Mouse (Mus musculus) intestine, embryonic 14.5 days (tissue): ENCODE measurements around the gene Nav1. TPM values are rescaled to one million over a fixed set of nuclear protein-coding genes. Genes with fewer than 3 reads are reported as not detected.

ENCODE experiments used
- ATAC-seq: fragments of 200-750 bp; cut with Nextera tagmentation; replicated peaks from 2 replicates; pipeline ENCODE4 v1.8.0; 2017; ENCODE audit warnings: low read depth, moderate number of reproducible peaks, moderate TSS enrichment, moderate library complexity; ENCODE audit not compliant: low FRiP score, low TSS enrichment
- DNase-seq: peaks from one replicate; pipeline ENCODE4 v3.0.0-alpha.2; 2018; ENCODE audit warnings: low spot score
- H3K27ac ChIP-seq: fragments of 300-500 bp; sonication (generic); 2 replicates; pipeline ENCODE4 v1.5.1; 2014; ENCODE audit warnings: low read depth, mild to moderate bottlenecking, control low read depth
- H3K27me3 ChIP-seq: fragments of 300-500 bp; sonication (generic); replicated peaks from 2 replicates; pipeline ENCODE4 v1.6.1; 2014; ENCODE audit warnings: low read length, control low read depth; ENCODE audit not compliant: control insufficient read depth, insufficient read depth
- H3K36me3 ChIP-seq: fragments of 300-500 bp; sonication (generic); 2 replicates; pipeline ENCODE4 v1.6.1; 2014; ENCODE audit warnings: low read length, control low read depth; ENCODE audit not compliant: control insufficient read depth, insufficient read depth
- H3K4me1 ChIP-seq: fragments of 300-500 bp; sonication (generic); replicated peaks from 2 replicates; pipeline ENCODE4 v1.6.1; 2014; ENCODE audit warnings: low read length, control low read depth, mixed read lengths; ENCODE audit not compliant: control insufficient read depth, insufficient read depth
- H3K4me2 ChIP-seq: fragments of 300-500 bp; sonication (generic); 2 replicates; pipeline ENCODE4 v1.6.1; 2014; ENCODE audit warnings: low read length
- H3K4me3 ChIP-seq: fragments of 300-500 bp; sonication (generic); 2 replicates; pipeline ENCODE4 v1.5.1; 2014; ENCODE audit warnings: low read depth, low read length, control low read depth, mixed read lengths
- H3K9ac ChIP-seq: fragments of 300-500 bp; sonication (generic); 2 replicates; pipeline ENCODE4 v1.6.1; 2014; ENCODE audit warnings: mild to moderate bottlenecking, low read length
- H3K9me3 ChIP-seq: fragments of 300-500 bp; sonication (generic); 2 replicates; pipeline ENCODE4 v1.6.1; 2016; ENCODE audit warnings: low read length, control low read depth; ENCODE audit not compliant: control insufficient read depth
- WGBS: fragments of 180-500 bp; shearing (Covaris S2); extraction: QIAGEN DNeasy Blood & Tissue Kit; methylation state at CpG from one replicate; pipeline ENCODE4 v1.1.7; 2014; 5-methylcytosine and 5-hydroxymethylcytosine counted together
- polyA plus RNA-seq: library from polyadenylated mRNA; unstranded; fragments of >200 nt; fragmentation: Nextera tagmentation; extraction: Ambion mirVana; gene quantifications from 2 replicates; pipeline ENCODE4 v1.2.1, GENCODE M21; 2014

Gene Nav1
- polyA plus RNA-seq, 1 experiment from 2014 or later = 21.2 TPM

DNA sequence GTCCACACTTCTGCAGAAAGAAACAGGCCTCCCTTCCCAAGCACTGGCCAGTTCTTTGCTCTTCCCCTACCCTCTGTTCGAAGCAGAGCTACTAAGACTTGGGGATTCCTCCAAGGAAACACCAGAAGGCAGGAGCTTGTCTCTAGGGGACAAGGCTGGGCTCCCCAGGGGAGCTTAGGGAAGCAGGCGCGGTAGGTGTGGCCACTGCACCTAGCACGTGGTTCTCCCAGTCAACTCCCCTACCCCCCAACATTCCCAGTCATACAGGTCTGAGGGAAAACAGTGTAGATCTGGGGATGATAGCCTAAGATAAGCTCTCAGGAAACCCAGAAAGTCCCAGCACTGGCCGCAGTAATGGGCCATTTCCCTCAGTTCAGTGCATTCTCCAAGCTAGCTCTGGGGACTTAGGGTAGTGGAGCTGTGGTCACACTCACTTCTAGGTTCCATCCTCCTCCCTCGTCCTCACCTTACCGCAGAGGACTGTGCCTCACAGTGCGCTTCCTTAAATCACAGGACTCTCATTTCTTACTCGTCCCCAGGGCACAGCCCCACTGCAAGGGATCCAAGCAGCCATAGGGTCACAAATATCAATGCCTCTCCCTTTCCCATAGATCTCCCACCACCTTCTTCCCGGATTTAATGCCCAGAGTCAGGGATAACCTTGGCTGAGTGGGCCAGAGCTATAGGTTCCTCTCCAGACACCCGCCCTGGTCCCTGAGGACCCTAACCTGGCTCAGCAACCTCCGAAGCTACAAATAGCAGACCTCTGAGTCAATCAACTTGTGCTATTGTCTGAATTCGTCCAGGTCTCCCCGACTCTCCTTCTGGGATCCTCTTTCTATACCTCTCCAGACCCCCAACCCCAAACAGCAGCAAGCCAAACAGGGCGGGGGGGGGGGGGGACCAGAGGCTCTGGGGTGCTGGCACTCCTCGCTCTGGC, 97.7 kb downstream of the Nav1 start:
- Histone ChIP-seq H3K4me1 (peaks cover 42% of the 10 kb centered on the region), H3K27ac (no peak overlapping the region), H3K4me3 (peak overlapping the region; percentile 55), H3K4me2 (peak overlapping the region; percentile 88), H3K9me3 (no peaks in the 10 kb centered on the region), H3K36me3 (no peaks in the 10 kb centered on the region), H3K27me3 (no peaks in the 10 kb centered on the region), H3K9ac (peak overlapping the region; percentile 49)
- ATAC-seq (0 out of 2 replicates have a peak, but pooled peaks have one; percentile 1), DNase-seq (no peak)
- whole genome bisulfite sequencing = 17% methylated on average over 16 of the region's 16 CpGs

DNA sequence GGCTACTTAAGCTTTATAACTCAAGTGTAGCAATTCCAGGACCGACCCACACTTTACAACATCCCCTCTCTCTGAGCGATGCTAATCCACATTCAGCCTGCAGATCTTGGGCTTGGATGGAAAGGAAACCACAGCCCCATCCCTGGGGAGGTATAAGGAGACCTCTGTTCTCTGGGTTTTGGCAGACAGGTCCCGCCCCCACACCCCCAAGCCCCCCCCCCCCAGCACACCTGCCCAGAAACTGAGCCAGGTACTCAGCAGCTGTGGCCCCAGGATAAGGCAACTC, 98.8 kb downstream of the Nav1 start:
- H3K9me3 ChIP-seq = no peaks in the 10 kb centered on the region
- DNase-seq (no peak), ATAC-seq (no peak)
- 26% methylated on average over 3 of the region's 3 CpGs for WGBS
- H3K27me3 ChIP-seq = no peaks in the 10 kb centered on the region
- H3K4me3 ChIP-seq = no peak overlapping the region
- peak overlapping the region; percentile 88 for H3K4me2 ChIP-seq
- H3K4me1 ChIP-seq = peaks cover 42% of the 10 kb centered on the region
- H3K27ac ChIP-seq = no peak overlapping the region
- H3K9ac ChIP-seq = no peak overlapping the region
- H3K36me3 ChIP-seq = no peaks in the 10 kb centered on the region

DNA sequence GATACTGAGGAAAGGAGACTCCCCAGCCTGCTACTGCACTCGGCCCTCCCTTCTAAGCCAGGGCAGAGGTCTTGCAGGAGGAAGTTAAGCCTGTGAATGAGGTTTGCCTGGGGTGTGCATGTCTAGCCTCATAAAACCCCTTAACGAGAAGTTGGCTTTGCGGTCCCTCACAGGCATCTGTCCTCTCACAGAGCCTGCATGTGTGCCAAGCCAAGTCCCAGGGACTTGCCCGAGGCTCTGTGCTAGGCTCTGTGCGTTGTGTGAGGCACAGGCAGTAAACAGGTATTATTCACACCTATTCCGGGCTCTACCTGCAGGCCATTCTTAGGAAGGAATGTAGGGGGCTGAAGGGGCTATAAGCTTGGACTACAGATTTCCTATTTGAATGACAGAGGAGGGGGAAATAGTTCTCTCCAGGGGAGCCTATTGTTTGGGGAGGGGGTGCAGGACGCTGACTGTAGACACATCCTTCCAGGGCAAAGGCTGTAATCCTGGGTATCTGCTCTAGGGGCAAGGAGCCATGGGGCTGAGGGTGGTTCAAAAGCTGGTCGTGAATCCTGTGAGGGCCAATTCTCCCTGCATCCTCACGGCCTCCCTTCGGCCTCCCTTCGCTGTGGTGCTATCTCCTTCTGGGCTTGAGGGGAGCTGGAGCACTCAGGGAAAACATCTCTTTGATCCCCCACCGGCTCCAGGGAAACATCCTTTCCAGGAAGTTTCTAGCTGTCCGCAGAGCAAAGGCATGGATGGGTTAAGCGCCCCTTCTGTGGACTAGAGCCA, 99.3 kb downstream of the Nav1 start:
- ATAC-seq = no peak
- Histone ChIP-seq H3K27me3 (no peaks in the 10 kb centered on the region), H3K27ac (no peak overlapping the region), H3K4me1 (peaks cover 45% of the 10 kb centered on the region), H3K4me2 (peak overlapping the region; percentile 88), H3K4me3 (no peak overlapping the region), H3K9me3 (no peaks in the 10 kb centered on the region), H3K9ac (no peak overlapping the region), H3K36me3 (no peaks in the 10 kb centered on the region)
- WGBS = 52% methylated on average over 14 of the region's 14 CpGs
- DNase-seq = no peak

DNA sequence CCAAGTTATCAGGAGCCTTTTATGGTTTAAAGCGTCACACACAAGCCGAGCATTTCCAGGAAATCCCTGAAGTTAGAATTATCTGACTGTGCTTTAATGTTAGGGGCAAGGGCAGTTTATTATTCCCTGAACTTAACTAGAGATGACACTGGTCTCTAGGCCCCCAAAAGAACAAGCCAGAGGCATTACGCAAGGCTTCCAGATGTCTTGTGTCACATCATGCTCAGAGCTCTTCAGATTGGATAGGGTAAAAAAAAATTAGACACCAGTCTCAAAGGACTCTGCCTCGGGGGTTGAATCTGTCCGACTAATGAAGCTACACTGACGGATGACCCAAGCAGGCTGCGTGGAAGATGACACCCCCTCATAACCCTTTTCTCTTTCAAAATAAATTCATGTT, 101.6 kb downstream of the Nav1 start:
- no peak overlapping the region for H3K4me2 ChIP-seq
- H3K27me3 ChIP-seq = no peaks in the 10 kb centered on the region
- ATAC-seq (no peak), DNase-seq (no peak)
- WGBS = 58% methylated on average over 7 of the region's 7 CpGs
- H3K27ac ChIP-seq = no peak overlapping the region
- no peak overlapping the region for H3K9ac ChIP-seq
- H3K9me3 ChIP-seq = no peaks in the 10 kb centered on the region
- peaks cover 39% of the 10 kb centered on the region for H3K4me1 ChIP-seq
- no peaks in the 10 kb centered on the region for H3K36me3 ChIP-seq
- H3K4me3 ChIP-seq = no peak overlapping the region

DNA sequence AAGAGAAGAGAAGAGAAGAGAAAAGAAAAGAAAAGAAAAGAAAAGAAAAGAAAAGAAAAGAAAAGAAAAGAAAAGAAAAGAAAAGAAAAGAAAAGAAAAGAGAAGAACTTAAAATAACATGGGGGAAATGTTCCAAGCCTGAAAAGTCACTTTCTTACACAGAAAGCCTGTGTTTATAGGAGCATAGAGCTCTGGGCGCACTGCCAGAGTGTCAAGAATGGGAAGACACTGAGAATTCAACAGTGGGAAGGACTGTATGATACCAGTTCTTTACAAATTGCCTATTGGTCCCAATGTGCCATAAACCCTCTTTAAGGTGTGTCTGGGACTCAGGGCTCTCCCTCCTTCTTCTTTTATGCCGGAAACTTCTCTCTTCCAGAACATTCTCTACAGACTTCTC, 103.7 kb downstream of the Nav1 start:
- DNase-seq = no peak
- no peaks in the 10 kb centered on the region for H3K27me3 ChIP-seq
- H3K9me3 ChIP-seq = no peaks in the 10 kb centered on the region
- WGBS = 50% methylated on average over 2 of the region's 2 CpGs
- no peaks in the 10 kb centered on the region for H3K36me3 ChIP-seq
- H3K4me2 ChIP-seq = no peak overlapping the region
- H3K27ac ChIP-seq = no peak overlapping the region
- ATAC-seq = no peak
- no peak overlapping the region for H3K4me3 ChIP-seq
- no peak overlapping the region for H3K9ac ChIP-seq
- H3K4me1 ChIP-seq = peaks cover 25% of the 10 kb centered on the region

DNA sequence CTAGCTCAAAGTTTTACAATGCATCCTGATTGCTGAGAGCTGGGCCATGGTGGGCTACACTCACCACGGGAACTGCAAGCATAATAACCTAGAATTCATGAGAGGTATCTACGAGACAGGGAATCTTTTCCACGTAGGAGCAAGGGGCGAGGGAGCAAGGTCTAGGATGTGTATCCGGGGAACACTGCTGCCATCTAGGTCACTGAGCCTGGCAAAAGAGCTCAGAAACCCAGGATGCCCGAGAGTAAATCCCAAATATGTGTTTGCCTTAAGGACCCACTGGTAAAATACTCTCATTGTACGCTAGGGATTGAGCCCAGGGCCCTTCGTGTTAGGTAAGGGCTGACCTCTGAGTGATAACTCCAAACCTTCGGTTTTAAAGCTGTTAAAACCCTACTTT, 104.3 kb downstream of the Nav1 start:
- Histone ChIP-seq H3K4me2 (no peak overlapping the region), H3K9me3 (no peaks in the 10 kb centered on the region), H3K36me3 (no peaks in the 10 kb centered on the region), H3K4me1 (peaks cover 18% of the 10 kb centered on the region), H3K27ac (no peak overlapping the region), H3K9ac (no peak overlapping the region), H3K27me3 (no peaks in the 10 kb centered on the region), H3K4me3 (no peak overlapping the region)
- 89% methylated on average over 9 of the region's 9 CpGs for WGBS
- no peak for DNase-seq
- ATAC-seq = no peak

DNA sequence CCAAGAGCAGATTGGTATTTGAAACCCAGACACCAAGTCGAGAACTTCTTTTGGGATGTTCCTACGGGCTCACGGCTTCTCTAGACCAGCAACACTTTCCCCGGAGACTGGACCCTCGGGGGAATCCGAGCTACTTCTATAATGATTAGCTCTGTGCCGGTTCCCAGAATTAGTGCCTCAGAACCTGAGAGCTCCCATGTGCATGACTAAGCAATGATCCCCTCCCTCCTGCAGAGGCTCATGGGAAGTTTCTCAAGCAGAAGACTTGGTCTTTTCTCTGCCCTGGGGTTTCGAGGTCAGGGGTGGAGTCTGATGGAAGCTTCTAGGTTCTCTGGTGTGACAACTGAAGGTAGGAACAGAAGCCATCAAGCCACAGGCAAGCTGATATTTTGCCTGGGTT, 105.0 kb downstream of the Nav1 start:
- peaks cover 17% of the 10 kb centered on the region for H3K4me1 ChIP-seq
- no peaks in the 10 kb centered on the region for H3K36me3 ChIP-seq
- no peak for DNase-seq
- no peaks in the 10 kb centered on the region for H3K9me3 ChIP-seq
- H3K27me3 ChIP-seq = no peaks in the 10 kb centered on the region
- no peak overlapping the region for H3K4me2 ChIP-seq
- H3K27ac ChIP-seq = no peak overlapping the region
- WGBS = 67% methylated on average over 8 of the region's 8 CpGs
- no peak overlapping the region for H3K4me3 ChIP-seq
- H3K9ac ChIP-seq = no peak overlapping the region
- no peak for ATAC-seq

DNA sequence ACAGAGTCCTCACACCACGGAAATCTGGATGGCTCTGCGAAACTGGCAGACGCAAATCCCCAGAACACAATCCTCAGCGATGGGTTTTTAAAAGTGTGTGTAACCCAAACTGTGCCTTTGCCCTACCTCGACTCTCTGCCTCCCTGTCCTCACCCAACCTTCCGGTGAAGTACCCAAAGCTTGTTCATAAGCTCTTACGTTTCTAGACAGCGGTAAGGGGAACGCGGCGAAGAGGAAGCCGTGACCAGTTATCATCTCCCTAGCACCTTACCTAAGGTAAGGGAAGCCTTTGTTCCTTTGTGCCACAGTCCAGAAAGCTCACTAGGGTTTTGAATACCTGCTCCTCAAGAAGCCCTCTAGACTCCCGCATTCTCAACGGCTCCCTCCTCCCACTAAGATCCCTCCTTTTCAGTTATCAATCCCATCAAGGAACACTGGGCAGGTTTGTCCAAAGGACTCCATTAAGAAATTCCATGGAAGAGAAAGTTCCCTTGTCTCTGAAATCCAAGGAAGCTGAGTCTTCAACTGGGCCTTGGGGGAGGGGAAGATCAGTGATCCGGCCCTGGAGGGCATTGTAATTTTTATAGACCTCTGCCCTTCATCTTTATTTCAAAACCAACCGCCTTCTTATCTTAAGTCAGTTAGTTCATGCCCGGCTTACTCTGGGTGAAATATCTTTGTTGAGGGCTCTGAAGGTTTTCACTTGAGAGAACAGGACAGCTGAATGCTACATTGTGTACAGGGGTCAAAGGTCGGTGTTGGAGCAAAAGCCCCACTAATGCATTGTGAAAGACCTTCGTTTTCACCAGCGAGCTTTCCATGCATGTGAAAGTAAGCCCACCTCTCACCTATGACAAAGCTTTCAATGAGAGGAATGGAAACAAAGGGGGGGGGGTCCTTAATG, 108.4 kb downstream of the Nav1 start:
- no peak for ATAC-seq
- WGBS = 78% methylated on average over 20 of the region's 20 CpGs
- no peak overlapping the region for H3K9ac ChIP-seq

More for the DNA sequence above, 108.4 kb downstream of the Nav1 start:
- H3K4me2 ChIP-seq = no peak overlapping the region
- no peaks in the 10 kb centered on the region for H3K9me3 ChIP-seq
- H3K4me1 ChIP-seq = peaks cover 13% of the 10 kb centered on the region
- H3K27ac ChIP-seq = no peak overlapping the region
- no peak for DNase-seq
- H3K36me3 ChIP-seq = no peaks in the 10 kb centered on the region
- H3K4me3 ChIP-seq = no peak overlapping the region
- no peaks in the 10 kb centered on the region for H3K27me3 ChIP-seq
